Mouse (Mus musculus): ENCODE measurements around the gene Slc12a3.

DNA sequence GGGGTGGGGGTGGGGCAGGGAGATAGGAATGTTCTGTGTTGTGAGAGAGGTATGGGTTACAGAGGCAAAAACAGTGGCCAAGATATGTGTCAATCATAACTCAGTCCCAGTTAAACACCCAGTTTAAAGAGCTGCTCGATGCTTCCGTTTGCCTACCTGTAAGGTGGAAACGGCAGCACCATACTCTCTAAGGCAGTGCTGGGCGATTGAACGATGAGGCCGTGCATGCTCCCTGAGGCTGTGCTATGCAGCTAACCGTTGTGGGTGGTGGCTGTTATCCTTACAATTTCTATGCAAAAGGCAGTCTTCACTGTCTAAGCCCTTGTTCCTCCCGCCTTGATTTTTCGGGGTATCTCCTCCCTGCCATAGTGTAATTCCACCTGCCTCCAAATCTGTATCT is 50.7 kb downstream of the Slc12a3 start:
- no peak for TF ChIP-seq CTCF (IDR thresholded peaks at IDR 0.05; ENCODE audit: control insufficient read depth, insufficient read depth, insufficient replicate concordance, low read depth, low read length)
- no peak for TF ChIP-seq POLR2A (IDR thresholded peaks at IDR 0.05; ENCODE audit: control insufficient read depth, low read depth, low read length)

All from testis, adult 2 months (tissue).